Mouse (Mus musculus) CH12.LX (cell line): ENCODE data around the gene Irf6. TPM values are rescaled to one million over a fixed set of nuclear protein-coding genes. Genes with fewer than 3 reads are reported as not detected.
A peak's percentile ranks its signal among the peaks of the same experiment; 100 is the strongest.

Source experiments
- DNase-seq: peaks from one replicate; pipeline ENCODE4 v3.0.0-alpha.2; 2013; ENCODE audit errors: extremely low read depth
- H3K27ac ChIP-seq: 2 replicates; pipeline ENCODE4 v1.5.1; 2012; ENCODE audit warnings: low read depth, mild to moderate bottlenecking, control low read depth, moderate library complexity; ENCODE audit not compliant: insufficient read depth
- H3K27me3 ChIP-seq: replicated peaks from 2 replicates; pipeline ENCODE3; 2012; ENCODE audit warnings: inconsistent platforms
- H3K36me3 ChIP-seq, 2 experiments: replicated peaks in 1 of 2; 2 replicates each; pipeline versions ENCODE3 to v1.6.1; 2012; ENCODE audit warnings: inconsistent platforms in 1 of 2, low read length in 1 of 2, mild to moderate bottlenecking in 1 of 2, mixed read lengths in 1 of 2, moderate library complexity in 1 of 2; ENCODE audit not compliant: control insufficient read depth in 1 of 2, insufficient read depth in 1 of 2
- H3K4me1 ChIP-seq, 2 experiments: 2 replicates each; pipeline ENCODE4 v1.6.1; 2012; ENCODE audit warnings: inconsistent platforms in 1 of 2, moderate library complexity in 1 of 2; ENCODE audit not compliant: insufficient read depth in 2 of 2, control insufficient read depth in 1 of 2
- H3K4me2 ChIP-seq: 2 replicates; pipeline ENCODE4 v1.6.1; 2012; ENCODE audit warnings: low read depth, mild to moderate bottlenecking, control low read depth; ENCODE audit not compliant: poor library complexity, insufficient read depth, severe bottlenecking
- H3K4me3 ChIP-seq, 3 experiments: fragments of 150-350 bp in 1 of 3; sonication (generic) in 1 of 3; replicated peaks in 1 of 3; 2 replicates each; pipeline versions ENCODE3 to v1.5.1; 2011 to 2012; ENCODE audit warnings: low read depth in 2 of 3, low read length in 2 of 3, mild to moderate bottlenecking in 2 of 3, moderate library complexity in 2 of 3, control low read depth in 1 of 3, improper control_type of control experiment in 1 of 3, inconsistent platforms in 1 of 3, mixed read lengths in 1 of 3; ENCODE audit not compliant: poor library complexity in 1 of 3
- H3K79me2 ChIP-seq: replicated peaks from 2 replicates; pipeline ENCODE4 v1.6.1; 2012; ENCODE audit warnings: mild to moderate bottlenecking, moderate library complexity; ENCODE audit not compliant: control insufficient read depth, poor library complexity, insufficient read depth, severe bottlenecking; ENCODE audit errors: extremely low read depth
- H3K9ac ChIP-seq: 2 replicates; pipeline ENCODE4 v1.6.1; 2012; ENCODE audit warnings: low read depth, mild to moderate bottlenecking, control low read depth, moderate library complexity; ENCODE audit not compliant: insufficient read depth
- H3K9me3 ChIP-seq: replicated peaks from 2 replicates; pipeline ENCODE3; 2012; ENCODE audit warnings: low read length, inconsistent platforms, mixed read lengths
- BHLHE40 ChIP-seq: IDR thresholded peaks from 2 replicates; pipeline ENCODE4 v1.6.1; 2011; ENCODE audit warnings: mild to moderate bottlenecking, low read depth, low read length, improper control_type of control experiment
- CHD1 ChIP-seq: IDR thresholded peaks from 2 replicates; pipeline ENCODE4 v1.6.1; 2012; ENCODE audit warnings: low read depth, low read length, improper control_type of control experiment, inconsistent platforms
- CHD2 ChIP-seq: IDR thresholded peaks from 2 replicates; pipeline ENCODE4 v1.6.1; 2011; ENCODE audit warnings: low read length, improper control_type of control experiment
- CTCF ChIP-seq, 2 experiments: IDR thresholded peaks in 1 of 2; conservative IDR thresholded peaks in 1 of 2; 2 replicates each; pipeline ENCODE4 v1.5.1; 2011 to 2012; ENCODE audit warnings: low read depth in 2 of 2, low read length in 2 of 2, improper control_type of control experiment in 1 of 2, inconsistent platforms in 1 of 2, mild to moderate bottlenecking in 1 of 2, moderate library complexity in 1 of 2
- E2F4 ChIP-seq: IDR thresholded peaks from 2 replicates; pipeline ENCODE4 v1.6.1; 2011; ENCODE audit warnings: low read depth, low read length, improper control_type of control experiment; ENCODE audit not compliant: insufficient replicate concordance
- ELF1 ChIP-seq: IDR thresholded peaks from 2 replicates; pipeline ENCODE4 v1.6.1; 2014; ENCODE audit warnings: low read depth, mild to moderate bottlenecking, inconsistent platforms, low read length, improper control_type of control experiment
- EP300 ChIP-seq: IDR thresholded peaks from 2 replicates; pipeline ENCODE4 v1.6.1; 2011; ENCODE audit warnings: low read length, improper control_type of control experiment
- ETS1 ChIP-seq: conservative IDR thresholded peaks from 2 replicates; pipeline ENCODE4 v1.6.1; 2012; ENCODE audit warnings: low read depth, mild to moderate bottlenecking, inconsistent platforms, low read length, improper control_type of control experiment, moderate library complexity
- HCFC1 ChIP-seq: IDR thresholded peaks from 2 replicates; pipeline ENCODE4 v1.6.1; 2012; ENCODE audit warnings: low read depth, mild to moderate bottlenecking, inconsistent platforms, low read length, improper control_type of control experiment
- IRF4 ChIP-seq: IDR thresholded peaks from 2 replicates; pipeline ENCODE4 v1.6.1; 2014; ENCODE audit warnings: low read depth, mild to moderate bottlenecking, inconsistent platforms, low read length, improper control_type of control experiment
- JUN ChIP-seq: IDR thresholded peaks from 2 replicates; pipeline ENCODE4 v1.6.1; 2011; ENCODE audit warnings: low read depth, mild to moderate bottlenecking, low read length, improper control_type of control experiment, moderate library complexity; ENCODE audit not compliant: insufficient read depth
- JUND ChIP-seq: conservative IDR thresholded peaks from 2 replicates; pipeline ENCODE4 v1.6.1; 2011; ENCODE audit warnings: low read depth, low read length, improper control_type of control experiment
- KAT2A ChIP-seq: IDR thresholded peaks from 2 replicates; pipeline ENCODE4 v1.6.1; 2012; ENCODE audit warnings: low read length, improper control_type of control experiment, inconsistent platforms; ENCODE audit not compliant: insufficient replicate concordance
- MAFK ChIP-seq: IDR thresholded peaks from 2 replicates; pipeline ENCODE4 v1.6.1; 2011; ENCODE audit warnings: low read length, improper control_type of control experiment; ENCODE audit not compliant: insufficient replicate concordance
- MAX ChIP-seq: IDR thresholded peaks from 2 replicates; pipeline ENCODE4 v1.6.1; 2011; ENCODE audit warnings: low read length, improper control_type of control experiment
- MXI1 ChIP-seq: IDR thresholded peaks from 2 replicates; pipeline ENCODE4 v1.6.1; 2011; ENCODE audit warnings: mild to moderate bottlenecking, low read depth, low read length, improper control_type of control experiment
- NELFE ChIP-seq: IDR thresholded peaks from 2 replicates; pipeline ENCODE4 v1.6.1; 2011; ENCODE audit warnings: low read depth, low read length, improper control_type of control experiment
- NRF1 ChIP-seq: IDR thresholded peaks from 2 replicates; pipeline ENCODE4 v1.6.1; 2014; ENCODE audit warnings: low read depth, mild to moderate bottlenecking, inconsistent platforms, low read length, improper control_type of control experiment, moderate library complexity
- PAX5 ChIP-seq: IDR thresholded peaks from 2 replicates; pipeline ENCODE4 v1.6.1; 2012; ENCODE audit warnings: low read length, inconsistent platforms, mixed read lengths
- POLR2A ChIP-seq: IDR thresholded peaks from 2 replicates; pipeline ENCODE4 v1.6.1; 2011; ENCODE audit warnings: low read depth, mild to moderate bottlenecking, improper control_type of control experiment, low read length
- RAD21 ChIP-seq: IDR thresholded peaks from 2 replicates; pipeline ENCODE4 v1.6.1; 2011; ENCODE audit warnings: low read depth, mild to moderate bottlenecking, low read length, improper control_type of control experiment, moderate library complexity
- SIN3A ChIP-seq: IDR thresholded peaks from 2 replicates; pipeline ENCODE4 v1.6.1; 2012; ENCODE audit warnings: low read length, improper control_type of control experiment, inconsistent platforms
- TBP ChIP-seq: conservative IDR thresholded peaks from 2 replicates; pipeline ENCODE4 v1.6.1; 2011; ENCODE audit warnings: low read depth, low read length, improper control_type of control experiment
- TCF12 ChIP-seq: IDR thresholded peaks from 2 replicates; pipeline ENCODE4 v1.6.1; 2014; ENCODE audit warnings: low read depth, mild to moderate bottlenecking, inconsistent platforms, low read length, improper control_type of control experiment
- UBTF ChIP-seq: IDR thresholded peaks from 2 replicates; pipeline ENCODE4 v1.6.1; 2012; ENCODE audit warnings: low read depth, mild to moderate bottlenecking, inconsistent platforms, low read length, improper control_type of control experiment, moderate library complexity
- USF1 ChIP-seq: IDR thresholded peaks from 2 replicates; pipeline ENCODE4 v1.6.1; 2014; ENCODE audit warnings: low read depth, mild to moderate bottlenecking, inconsistent platforms, low read length, improper control_type of control experiment
- ZKSCAN1 ChIP-seq: IDR thresholded peaks from 2 replicates; pipeline ENCODE4 v1.6.1; 2012; ENCODE audit warnings: low read depth, inconsistent platforms, low read length, improper control_type of control experiment, borderline replicate concordance
- ZMIZ1 ChIP-seq: IDR thresholded peaks from 2 replicates; pipeline ENCODE4 v1.6.1; 2012; ENCODE audit warnings: low read depth, mild to moderate bottlenecking, inconsistent platforms, low read length, improper control_type of control experiment
- dilution Hi-C: fragments of 300-500 bp; cut with MboI; formaldehyde crosslinking; loops from 2 replicates; pipeline ENCODE4 v1.14.3; 2020; ENCODE audit warnings: low sequenced_read_pairs; ENCODE audit not compliant: extremely low pct_unique_long_range_greater_than_20kb, extremely low pct_ligation_motif_present
- in situ Hi-C: fragments of 300-500 bp; cut with MboI; formaldehyde crosslinking; loops from 3 replicates; pipeline ENCODE4 v1.14.3; 2019; ENCODE audit warnings: low sequenced_read_pairs, low pct_ligation_motif_present, low pct_unique_long_range_greater_than_20kb, mixed read lengths
- polyA plus RNA-seq: library from polyadenylated mRNA; unstranded; fragments of >175 nt; gene quantifications from 2 replicates; pipeline ENCODE4 v1.2.1, GENCODE M21; 2012; ENCODE audit warnings: low read depth; ENCODE audit not compliant: insufficient read length
- total RNA-seq, 2 experiments: library from RNA; depleted of rRNA; stranded (reverse); fragments of 300-350 nt in 1 of 2; fragments of >200 nt in 1 of 2; gene quantifications; 2 replicates each; pipeline ENCODE4 v1.2.3; 2012 to 2014

Gene Irf6
- total and polyA plus RNA-seq, 3 experiments, result 0.31 to 13.0 (median 0.43) TPM

- Histone ChIP-seq H3K4me2 (peak within 1 kb of the TSS; percentile 78), H3K36me3 (peaks cover 10 to 25% of the 10 kb centered on the region in 2 experiments), H3K4me1 (peaks cover 7 to 25% of the 10 kb centered on the region in 2 experiments), H3K4me3 (peak within 1 kb of the TSS; percentile 44 to 76 (median 70)), H3K27me3 (no peaks in the 10 kb centered on the region), H3K79me2 (peaks cover 7% of the 10 kb centered on the region), H3K9ac (peak within 1 kb of the TSS; percentile 63), H3K9me3 (peaks cover 5% of the 10 kb centered on the region), H3K27ac (peak within 1 kb of the TSS; percentile 54)
- dilution Hi-C loops, result no loop called here
- in situ Hi-C loops, result loop anchor here (5.0 to 10.0 kb wide), 3 partner anchors 45 to 203 kb away; no protein-coding TSS in a partner anchor
- DNase-seq, result peak; percentile 50
- TF ChIP-seq IRF4, result no peak
- no peak for TF ChIP-seq NRF1
- TF ChIP-seq USF1, result no peak
- peak; percentile 43 for TF ChIP-seq HCFC1
- no peak for TF ChIP-seq RAD21
- 0 out of 2 replicates have a peak, but pooled peaks have one; percentile 25 for TF ChIP-seq TCF12
- TF ChIP-seq POLR2A, result peak; percentile 75
- TF ChIP-seq ZKSCAN1, result no peak
- TF ChIP-seq NELFE, result no peak
- no peak for TF ChIP-seq E2F4
- no peak for TF ChIP-seq JUND
- TF ChIP-seq SIN3A, result no peak
- TF ChIP-seq BHLHE40, result no peak
- 0 out of 2 replicates have a peak, but pooled peaks have one; percentile 77 for TF ChIP-seq TBP
- no peak for TF ChIP-seq UBTF
- TF ChIP-seq CHD2, result no peak
- no peak for TF ChIP-seq MAX
- TF ChIP-seq ELF1, result no peak
- no peak for TF ChIP-seq EP300
- TF ChIP-seq MXI1, result 0 out of 2 replicates have a peak, but pooled peaks have one; percentile 13
- TF ChIP-seq MAFK, result no peak
- TF ChIP-seq ETS1, result no peak
- TF ChIP-seq ZMIZ1, result no peak
- no peak for TF ChIP-seq KAT2A
- no peak for TF ChIP-seq CHD1
- TF ChIP-seq PAX5, result no peak
- TF ChIP-seq CTCF (conservative IDR thresholded peaks at IDR 0.05 in 1 of 2, IDR thresholded peaks at IDR 0.05 in 1 of 2; ENCODE audit: low read depth in 2 of 2, low read length in 2 of 2), result no peak
- no peak for TF ChIP-seq JUN
- TF ChIP-seq, all 38 proteins: peak for 5
Measured at GRCm38 (mm10) chr1:193207503-193207902, 54.6 kb downstream of the Irf6 start, which contains the start of gene Lamb3. Lamb3 (plus strand) TSS chr1:193207699.
